Mouse (Mus musculus) hindbrain, embryonic 14.5 days (tissue): ENCODE measurements around the gene Usp54. TPM values are rescaled to one million over a fixed set of nuclear protein-coding genes. Genes with fewer than 3 reads are reported as not detected.
"Not testable (repeated sequence)": the region's sequence is repeated elsewhere in the genome, so short reads cannot be mapped to it uniquely, and the experiment has no call there.

Source experiments
- ATAC-seq: fragments of 200-750 bp; cut with Nextera tagmentation; 2 replicates; pipeline ENCODE4 v1.8.0; 2017; ENCODE audit warnings: moderate number of reproducible peaks, mild to moderate bottlenecking, moderate TSS enrichment, moderate library complexity; ENCODE audit not compliant: low FRiP score
- DNase-seq: peaks from one replicate; pipeline ENCODE4 v3.0.0-alpha.2; 2015; ENCODE audit warnings: low spot score
- H3K27ac ChIP-seq: fragments of 300-500 bp; sonication (generic); 2 replicates; pipeline ENCODE4 v1.5.1; 2014; ENCODE audit warnings: mild to moderate bottlenecking, moderate library complexity
- H3K27me3 ChIP-seq: fragments of 300-500 bp; sonication (generic); 2 replicates; pipeline ENCODE4 v1.6.1; 2014; ENCODE audit warnings: mild to moderate bottlenecking, low read length, mixed read lengths; ENCODE audit not compliant: control insufficient read depth, insufficient read depth
- H3K36me3 ChIP-seq: fragments of 300-500 bp; sonication (generic); replicated peaks from 2 replicates; pipeline ENCODE4 v1.6.1; 2014; ENCODE audit not compliant: control insufficient read depth, insufficient read depth
- H3K4me1 ChIP-seq: fragments of 300-500 bp; sonication (generic); replicated peaks from 2 replicates; pipeline ENCODE4 v1.6.1; 2014; ENCODE audit warnings: antibody characterized with exemption, low read length, mixed read lengths; ENCODE audit not compliant: control insufficient read depth, insufficient read depth
- H3K4me2 ChIP-seq: fragments of 300-500 bp; sonication (generic); replicated peaks from 2 replicates; pipeline ENCODE4 v1.6.1; 2014; ENCODE audit warnings: mild to moderate bottlenecking, moderate library complexity
- H3K4me3 ChIP-seq: fragments of 300-500 bp; sonication (generic); replicated peaks from 2 replicates; pipeline ENCODE4 v1.5.1; 2014; ENCODE audit warnings: mild to moderate bottlenecking, low read length
- H3K9ac ChIP-seq: fragments of 300-500 bp; sonication (generic); 2 replicates; pipeline ENCODE4 v1.6.1; 2014
- H3K9me3 ChIP-seq: fragments of 300-500 bp; sonication (generic); 2 replicates; pipeline ENCODE4 v1.6.1; 2016; ENCODE audit warnings: low read length; ENCODE audit not compliant: control insufficient read depth
- WGBS: fragments of 180-500 bp; shearing (Covaris S2); extraction: QIAGEN DNeasy Blood & Tissue Kit; methylation state at CpG from one replicate; pipeline ENCODE4 v1.1.7; 2014; 5-methylcytosine and 5-hydroxymethylcytosine counted together
- polyA plus RNA-seq: library from polyadenylated mRNA; unstranded; fragments of >200 nt; fragmentation: Nextera tagmentation; extraction: Ambion mirVana; gene quantifications from 2 replicates; pipeline ENCODE4 v1.2.1, GENCODE M21; 2014

Usp54 gene
- polyA plus RNA-seq, 1 experiment from 2014 or later: 13.1 TPM

GRCm38 (mm10) chr14:20601287-20601686 is 39.6 kb downstream of the Usp54 start:
- 94% methylated on average over 1 of the region's 1 CpGs for WGBS
- no peak for ATAC-seq

GRCm38 (mm10) chr14:20600203-20600602 is 40.7 kb downstream of the Usp54 start:
- Histone ChIP-seq H3K36me3 (no peaks in the 10 kb centered on the region), H3K9me3 (no peaks in the 10 kb centered on the region), H3K4me2 (no peak overlapping the region), H3K4me1 (no peaks in the 10 kb centered on the region), H3K4me3 (no peak overlapping the region), H3K9ac (no peak overlapping the region), H3K27ac (no peak overlapping the region), H3K27me3 (no peaks in the 10 kb centered on the region)
- WGBS: 66% methylated on average over 2 of the region's 2 CpGs
- ATAC-seq: no peak
- DNase-seq: no peak

More at GRCm38 (mm10) chr14:20601287-20601686, 39.6 kb downstream of the Usp54 start:
- no peak overlapping the region for H3K9ac ChIP-seq
- no peaks in the 10 kb centered on the region for H3K36me3 ChIP-seq
- no peaks in the 10 kb centered on the region for H3K4me1 ChIP-seq
- no peak overlapping the region for H3K27ac ChIP-seq
- DNase-seq: no peak
- H3K9me3 ChIP-seq: no peaks in the 10 kb centered on the region
- no peak overlapping the region for H3K4me2 ChIP-seq
- H3K4me3 ChIP-seq: no peak overlapping the region
- no peaks in the 10 kb centered on the region for H3K27me3 ChIP-seq

GRCm38 (mm10) chr14:20599542-20599941 is 41.3 kb downstream of the Usp54 start:
- no peak overlapping the region for H3K4me2 ChIP-seq
- H3K27ac ChIP-seq: no peak overlapping the region
- no peaks in the 10 kb centered on the region for H3K4me1 ChIP-seq
- no peaks in the 10 kb centered on the region for H3K27me3 ChIP-seq
- WGBS: 86% methylated on average over 2 of the region's 2 CpGs
- H3K9me3 ChIP-seq: no peaks in the 10 kb centered on the region
- no peak overlapping the region for H3K9ac ChIP-seq
- ATAC-seq (no peak), DNase-seq (no peak)
- no peak overlapping the region for H3K4me3 ChIP-seq
- H3K36me3 ChIP-seq: no peaks in the 10 kb centered on the region

GRCm38 (mm10) chr14:20595781-20596180 is 45.1 kb downstream of the Usp54 start:
- Histone ChIP-seq H3K9me3 (no peaks in the 10 kb centered on the region), H3K27ac (0 out of 2 replicates have a peak overlapping the region, but pooled peaks have one; percentile 4), H3K36me3 (no peaks in the 10 kb centered on the region), H3K9ac (no peak overlapping the region), H3K4me1 (no peaks in the 10 kb centered on the region), H3K4me2 (no peak overlapping the region), H3K27me3 (no peaks in the 10 kb centered on the region), H3K4me3 (no peak overlapping the region)
- ATAC-seq: no peak
- DNase-seq: no peak
- 30% methylated on average over 3 of the region's 3 CpGs for WGBS

- Histone ChIP-seq H3K27ac (no peak overlapping the region), H3K4me2 (no peak overlapping the region), H3K4me3 (no peak overlapping the region), H3K27me3 (no peaks in the 10 kb centered on the region), H3K36me3 (peaks cover 35% of the 10 kb centered on the region), H3K4me1 (no peaks in the 10 kb centered on the region), H3K9me3 (no peaks in the 10 kb centered on the region), H3K9ac (no peak overlapping the region)
- DNase-seq (no peak), ATAC-seq (no peak)
- 93% methylated on average over 5 of the region's 5 CpGs for WGBS
Measured at GRCm38 (mm10) chr14:20587458-20587857, 53.4 kb downstream of the Usp54 start.

DNA sequence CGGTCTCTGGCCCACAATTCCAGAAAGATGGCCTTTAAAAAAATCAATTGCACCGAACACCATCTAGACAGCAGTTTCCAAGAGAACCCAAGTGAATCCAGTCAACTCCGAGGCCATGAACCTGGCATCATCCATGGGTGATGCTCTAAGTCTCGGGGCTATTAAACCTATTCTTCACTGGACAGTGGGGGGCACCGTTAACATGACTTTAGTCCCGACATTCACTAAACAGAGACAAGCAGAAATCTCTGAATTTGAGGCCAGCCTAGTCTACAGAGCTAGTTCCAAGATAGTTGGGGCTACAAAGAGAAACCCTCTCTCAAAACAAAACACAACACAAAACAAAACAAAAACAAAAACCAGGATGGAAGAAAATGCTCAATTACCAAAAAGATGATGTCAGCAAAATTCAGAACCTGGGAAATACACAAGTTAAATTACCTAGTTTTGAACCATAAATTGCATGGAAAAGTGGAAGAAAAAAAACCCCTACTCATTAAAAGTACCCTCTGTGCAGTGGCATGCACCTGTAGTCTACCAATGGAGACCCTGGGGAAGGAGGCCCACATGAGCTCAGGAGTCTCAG is 61.9 kb downstream of the Usp54 start:
- H3K27me3 ChIP-seq: no peaks in the 10 kb centered on the region
- H3K4me3 ChIP-seq: no peak overlapping the region
- H3K9ac ChIP-seq: no peak overlapping the region
- H3K4me2 ChIP-seq: no peak overlapping the region
- H3K4me1 ChIP-seq: no peaks in the 10 kb centered on the region
- DNase-seq (no peak), ATAC-seq (no peak)
- no peaks in the 10 kb centered on the region for H3K9me3 ChIP-seq
- no peak overlapping the region for H3K27ac ChIP-seq
- WGBS: 68% methylated on average over 6 of the region's 6 CpGs
- peaks cover 60% of the 10 kb centered on the region for H3K36me3 ChIP-seq

GRCm38 (mm10) chr14:20576179-20576578 is 64.7 kb downstream of the Usp54 start:
- Histone ChIP-seq H3K4me3 (no peak overlapping the region), H3K9ac (no peak overlapping the region), H3K27ac (no peak overlapping the region), H3K36me3 (peaks cover 50% of the 10 kb centered on the region), H3K4me1 (no peaks in the 10 kb centered on the region), H3K9me3 (no peaks in the 10 kb centered on the region), H3K4me2 (no peak overlapping the region), H3K27me3 (no peaks in the 10 kb centered on the region)
- WGBS: 55% methylated on average over 7 of the region's 7 CpGs
- ATAC-seq (no peak), DNase-seq (peak; percentile 80)

DNA sequence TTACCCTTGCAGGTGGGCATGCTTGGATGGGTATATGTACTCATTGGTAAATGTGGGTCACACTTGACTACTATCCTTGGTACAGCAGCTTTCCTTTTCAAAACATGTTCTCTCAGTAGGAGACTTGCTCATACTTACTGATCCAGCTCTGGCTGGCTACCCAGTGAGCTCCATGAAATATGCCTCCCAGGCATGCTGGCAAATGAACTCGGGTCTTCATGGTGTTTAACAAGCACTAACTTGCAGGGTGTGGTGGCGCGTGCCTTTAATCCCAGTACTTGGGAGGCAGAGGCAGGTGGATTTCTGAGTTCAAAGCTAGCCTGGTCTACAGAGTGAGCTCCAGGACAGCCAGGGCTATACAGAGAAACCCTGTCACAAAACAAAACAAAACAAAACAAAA is 67.7 kb downstream of the Usp54 start:
- not testable (repeated sequence) for H3K4me3 ChIP-seq, DNase-seq, H3K9ac ChIP-seq, ATAC-seq, H3K9me3 ChIP-seq, H3K4me2 ChIP-seq, H3K27me3 ChIP-seq, H3K4me1 ChIP-seq, H3K27ac ChIP-seq
- WGBS: 91% methylated on average over 3 of the region's 3 CpGs
- H3K36me3 ChIP-seq: peaks cover 59% of the 10 kb centered on the region

DNA sequence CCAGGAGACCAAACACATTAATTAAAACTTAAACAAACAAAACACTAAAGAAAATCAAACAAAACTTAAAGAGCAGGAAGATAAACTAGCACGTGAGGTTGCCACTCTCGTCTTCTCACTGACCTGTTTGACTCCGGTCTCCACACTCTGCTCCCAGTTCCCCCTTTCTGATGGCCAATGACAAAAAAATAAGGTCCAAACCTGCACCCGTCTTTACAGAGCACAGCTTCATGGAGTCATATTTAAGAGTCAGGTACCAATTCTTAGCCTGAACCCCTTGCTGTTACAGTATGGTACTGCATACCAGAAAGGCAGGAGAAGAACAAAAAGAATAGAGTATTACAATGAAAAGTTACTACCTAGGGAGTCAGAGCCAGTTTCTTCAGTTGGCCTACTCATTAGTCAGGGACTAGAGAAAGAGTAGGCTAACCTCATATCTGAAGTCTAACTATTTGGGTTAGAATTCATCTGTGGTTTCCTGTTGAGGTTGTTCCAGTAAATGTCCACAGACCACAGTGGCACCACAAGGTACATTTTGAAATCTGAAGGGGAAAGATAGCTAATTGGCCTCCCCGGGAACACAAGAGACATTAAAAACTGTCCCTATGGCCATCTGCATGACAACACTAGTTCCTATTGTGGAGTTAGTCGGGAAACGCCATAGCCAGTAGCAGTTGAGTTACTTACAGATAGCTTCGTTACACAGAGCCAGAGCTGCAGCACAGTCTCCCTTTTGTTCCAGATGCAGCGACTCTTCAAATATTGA is 75.4 kb downstream of the Usp54 start:
- ATAC-seq: no peak
- Histone ChIP-seq H3K4me3 (no peak overlapping the region), H3K36me3 (peaks cover 84% of the 10 kb centered on the region)

More for the DNA sequence above, 75.4 kb downstream of the Usp54 start:
- DNase-seq: no peak
- Histone ChIP-seq H3K4me2 (no peak overlapping the region), H3K9ac (no peak overlapping the region), H3K27ac (no peak overlapping the region), H3K4me1 (no peaks in the 10 kb centered on the region), H3K9me3 (no peaks in the 10 kb centered on the region), H3K27me3 (no peaks in the 10 kb centered on the region)
- 81% methylated on average over 9 of the region's 9 CpGs for WGBS
